Mouse (Mus musculus) heart, postnatal 36 days (tissue): Measurements from ENCODE around the gene C2cd2l. TPM values are rescaled to one million over a fixed set of nuclear protein-coding genes. Genes with fewer than 3 reads are reported as not detected.

Experiments
- DNase-seq, 2 experiments: peaks; one replicate each; pipeline ENCODE4 v3.0.0; 2021 to 2022
- intact Hi-C: fragments of 180-260 bp; cut with DNase I; formaldehyde crosslinking; loops from one replicate; pipeline ENCODE4 v1.15.1; 2025
- microRNA-seq, 2 experiments: library from miRNA; unstranded; fragments of <30 nt; microRNA quantifications; one replicate each; pipeline ENCODE4 v1.2.0; 2021; ENCODE audit warnings: borderline number of aligned reads in 2 of 2
- total RNA-seq, 2 experiments: library from RNA; stranded (reverse); gene quantifications; 2 replicates each; pipeline ENCODE4 v1.2.3; 2021

Gene C2cd2l
- total RNA-seq, 2 experiments from 2014 or later: 14.0 to 14.2 TPM

GRCm38 (mm10) chr9:44286256-44286850 lies 33.7 kb downstream of the C2cd2l start:
- intact Hi-C loops: no loop called here
- DNase-seq: no peak

- no peak for DNase-seq
- intact Hi-C loops: no loop called here
Observed at GRCm38 (mm10) chr9:44283183-44283582, 36.9 kb downstream of the C2cd2l start.

- intact Hi-C loops: loop anchor here (2.0 kb wide), 1 partner anchor 31 kb away; no protein-coding TSS in a partner anchor
- no peak for DNase-seq
Observed at GRCm38 (mm10) chr9:44269973-44270372, 50.1 kb downstream of the C2cd2l start.

GRCm38 (mm10) chr9:44269077-44269476 lies 51.0 kb downstream of the C2cd2l start:
- intact Hi-C loops: loop anchor here (2.0 kb wide), 1 partner anchor 30 kb away; no protein-coding TSS in a partner anchor
- peak; percentile 45 for DNase-seq

- DNase-seq: no peak
- intact Hi-C loops: loop anchor here (2.0 kb wide), 1 partner anchor 30 kb away; no protein-coding TSS in a partner anchor
Observed at GRCm38 (mm10) chr9:44268432-44268831, 51.7 kb downstream of the C2cd2l start, which contains the start of gene Nlrx1. Gene Nlrx1, minus strand, starts transcription at chr9:44268599.

GRCm38 (mm10) chr9:44268027-44268360 lies 52.1 kb downstream of the C2cd2l start:
- DNase-seq: peak; percentile 91 to 92
- intact Hi-C loops: loop anchor here (2.0 kb wide), 1 partner anchor 29 kb away; no protein-coding TSS in a partner anchor

- peak; percentile 32 to 49 for DNase-seq
- intact Hi-C loops: loop anchor here (2.0 kb wide), 1 partner anchor 29 kb away; no protein-coding TSS in a partner anchor
Observed at GRCm38 (mm10) chr9:44267319-44268026, 52.6 kb downstream of the C2cd2l start.

- no peak for DNase-seq
- intact Hi-C loops: no loop called here
Observed at GRCm38 (mm10) chr9:44266478-44267226, 53.4 kb downstream of the C2cd2l start.

GRCm38 (mm10) chr9:44261388-44261787 lies 58.7 kb downstream of the C2cd2l start:
- DNase-seq: no peak
- intact Hi-C loops: no loop called here

Small RNA genes lying within 50 kb of the gene (microRNA-seq; reads per million reads assigned to microRNA genes)
- 0 reads per million in 2 experiments for gene Gm44335

Other genes starting within 250 kb of the C2cd2l start
- not detected for gene Mfrp, start 218.6 kb downstream of the C2cd2l start, total RNA-seq
- gene C1qtnf5, start 213.0 kb downstream of the C2cd2l start, total RNA-seq: 1 to 10 TPM; 8.4 to 8.9 TPM
- under 1 TPM in 1 of 2 experiments, not detected in 1; 0.14 TPM for gene Gm49380, start 206.8 kb downstream of the C2cd2l start, total RNA-seq
- gene Rnf26, start 206.8 kb downstream of the C2cd2l start, total RNA-seq: 1 to 10 TPM; 6.7 to 7.6 TPM
- 10 to 100 TPM; 38.7 to 39.3 TPM for gene Mcam, start 185.8 kb downstream of the C2cd2l start, total RNA-seq
- gene Cbl, start 86.2 kb downstream of the C2cd2l start, total RNA-seq: 10 to 100 TPM; 17.7 to 22.6 TPM
- not detected for gene Ccdc153, start 79.6 kb downstream of the C2cd2l start, total RNA-seq
- gene Pdzd3, start 68.8 kb downstream of the C2cd2l start, total RNA-seq: 1 to 10 TPM; 3.5 to 4.3 TPM
- gene Nlrx1, start 51.7 kb downstream of the C2cd2l start, total RNA-seq: 10 to 100 TPM; 19.6 to 24.5 TPM
- under 1 TPM; 0.69 to 0.79 TPM for gene Abcg4, start 31.7 kb downstream of the C2cd2l start, total RNA-seq
- 1 to 10 TPM; 7.8 to 8.7 TPM for gene Hinfp, start 14.6 kb downstream of the C2cd2l start, total RNA-seq
- 10 to 100 TPM; 18.6 to 22.4 TPM for gene Dpagt1, start 5.7 kb upstream of the C2cd2l start, total RNA-seq
- 10 to 100 TPM; 13.3 to 13.6 TPM for gene H2afx, start 14.4 kb upstream of the C2cd2l start, total RNA-seq
- 10 to 100 TPM; 41.1 to 49.8 TPM for gene Hmbs, start 23.9 kb upstream of the C2cd2l start, total RNA-seq
- gene Vps11, start 41.4 kb upstream of the C2cd2l start, total RNA-seq: 10 to 100 TPM; 16.8 to 18.8 TPM
- 10 to 100 TPM; 46.0 to 68.1 TPM for gene Hyou1, start 59.2 kb upstream of the C2cd2l start, total RNA-seq
- 10 to 100 TPM; 21.5 to 24.0 TPM for gene Slc37a4, start 76.6 kb upstream of the C2cd2l start, total RNA-seq
- 100 to 1,000 TPM; 793 to 858 TPM for gene Rps25, start 86.9 kb upstream of the C2cd2l start, total RNA-seq
- 10 to 100 TPM; 33.0 to 36.3 TPM for gene Trappc4, start 87.3 kb upstream of the C2cd2l start, total RNA-seq
- 1 to 10 TPM; 8.1 to 8.8 TPM for gene Ccdc84, start 98.3 kb upstream of the C2cd2l start, total RNA-seq
- not detected for gene Foxr1, start 120.9 kb upstream of the C2cd2l start, total RNA-seq
- gene Upk2, start 134.7 kb upstream of the C2cd2l start, total RNA-seq: not detected
- gene Bcl9l, start 162.5 kb upstream of the C2cd2l start, total RNA-seq: 10 to 100 TPM; 44.6 to 59.4 TPM
- under 1 TPM; 0.22 to 0.47 TPM for gene Cxcr5, start 241.6 kb upstream of the C2cd2l start, total RNA-seq